Mouse (Mus musculus): ENCODE measurements at regions not wholly inside any gene's neighbourhood (a gene's known extent, or its start where the extent isn't known, plus 50 kb on each side); places are given as distances from the start of the nearest gene placed in this dataset.

- no peak for DNase-seq
Measured at GRCm38 (mm10) chr17:84890871-84891599, 65.5 kb upstream of the Ppm1b start.

- no peak for DNase-seq
Measured at GRCm38 (mm10) chr17:84893273-84894033, 63.1 kb upstream of the Ppm1b start.

- no peak for DNase-seq
Measured at GRCm38 (mm10) chr17:84895526-84895925, 61.0 kb upstream of the Ppm1b start.

- DNase-seq, result no peak
Measured at GRCm38 (mm10) chr17:84896572-84896971, 60.0 kb upstream of the Ppm1b start.

- no peak for DNase-seq
Measured at GRCm38 (mm10) chr17:84898407-84898806, 58.1 kb upstream of the Ppm1b start.

- DNase-seq, result no peak
Measured at GRCm38 (mm10) chr17:84903625-84904337, 52.8 kb upstream of the Ppm1b start.
